ENCODE assay signal across 8 mouse cellular contexts in the genomic region with DNA sequence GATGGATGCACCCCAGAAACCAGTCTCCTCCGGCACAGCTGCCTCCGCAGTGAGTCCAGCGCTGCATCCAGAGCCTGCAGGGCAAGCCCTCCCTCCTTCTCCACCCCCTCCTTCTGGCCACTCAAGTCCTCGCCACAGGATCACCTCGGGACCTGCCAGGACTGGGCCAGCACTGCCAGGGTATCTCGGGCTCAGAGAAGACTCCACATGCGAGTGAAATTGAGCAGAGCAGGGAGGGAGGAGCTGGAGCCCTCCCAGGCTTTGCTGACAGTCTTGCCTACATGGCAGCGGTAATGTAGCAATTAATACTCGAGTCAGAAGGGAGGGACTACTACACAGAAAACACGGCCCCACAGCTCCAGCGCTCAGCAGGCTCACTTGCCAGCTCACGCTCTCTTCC. TPM values are rescaled to one million over a fixed set of nuclear protein-coding genes. Genes with fewer than 3 reads are reported as not detected.
A peak's percentile ranks its signal among the peaks of the same experiment; 100 is the strongest.
DNase-seq lines count a peak whose midpoint lies in the region; ATAC-seq and TF ChIP-seq lines count a peak whose summit lies in the region.

Gene Kcnip1 (minus strand): TSS at position 215 of the 400 bp plus-strand sequence.

- DNase-seq in kidney, postnatal 10 days, result peak; percentile 25
- no peak for DNase-seq in kidney, postnatal 25 days
- DNase-seq in cerebellum, adult 8-10 months, result peak; percentile 6
- peak; percentile 41 for DNase-seq in forebrain, postnatal 0 days
- no peak for DNase-seq in left cerebral cortex, postnatal 14 days (ENCODE audit: low spot score in 2 of 2)
- DNase-seq in right cerebral cortex, adult 2 months (ENCODE audit: low spot score in 2 of 2), result no peak
- DNase-seq in spleen, adult 18-20 months, result no peak

- peaks cover 9% of the 10 kb centered on the region; the same call in 1 of the 2 replicates for H3K4me1 ChIP-seq in forebrain, postnatal 0 days (ENCODE audit: insufficient read depth)
- H3K4me1 ChIP-seq in stomach, embryonic 14.5 days (ENCODE audit: control insufficient read depth, insufficient read depth, low read length), result 0 out of 2 replicates have a peak, but pooled peaks cover 4% of the 10 kb centered on the region

- H3K27me3 ChIP-seq in forebrain, postnatal 0 days (ENCODE audit: insufficient read depth, low read length), result no peaks in the 10 kb centered on the region
- 0 out of 2 replicates have a peak, but pooled peaks cover 3% of the 10 kb centered on the region for H3K27me3 ChIP-seq in stomach, embryonic 14.5 days (ENCODE audit: control insufficient read depth, insufficient read depth, low read length)

- no peak within 1 kb of the TSS for H3K4me3 ChIP-seq in forebrain, postnatal 0 days (ENCODE audit: low read depth, low read length)
- H3K4me3 ChIP-seq in stomach, embryonic 14.5 days (ENCODE audit: low read depth, low read length), result peak within 1 kb of the TSS; percentile 15

- H3K9me3 ChIP-seq in forebrain, postnatal 0 days (ENCODE audit: low read length), result no peaks in the 10 kb centered on the region
- H3K9me3 ChIP-seq in stomach, embryonic 14.5 days (ENCODE audit: control insufficient read depth, low read depth, low read length), result no peaks in the 10 kb centered on the region

- TF ChIP-seq CTCF in forebrain, postnatal 0 days (IDR thresholded peaks at IDR 0.05; ENCODE audit: low read depth), result no peak

- H3K36me3 ChIP-seq in forebrain, postnatal 0 days (ENCODE audit: insufficient read depth), result no peaks in the 10 kb centered on the region
- H3K36me3 ChIP-seq in stomach, embryonic 14.5 days (ENCODE audit: control insufficient read depth, insufficient read depth, low read length), result no peaks in the 10 kb centered on the region

- peak within 1 kb of the TSS; percentile 25 for H3K4me2 ChIP-seq in forebrain, postnatal 0 days (ENCODE audit: low read depth)
- peak within 1 kb of the TSS; percentile 32 for H3K4me2 ChIP-seq in stomach, embryonic 14.5 days (replicated peaks; ENCODE audit: low read depth, low read length)

- WGBS in forebrain, postnatal 0 days, result 10% methylated on average over 12 of the region's 12 CpGs
- WGBS in stomach, embryonic 14.5 days, result 12% methylated on average over 12 of the region's 12 CpGs

- H3K27ac ChIP-seq in forebrain, postnatal 0 days (ENCODE audit: low read depth, low read length), result no peak within 1 kb of the TSS
- H3K27ac ChIP-seq in stomach, embryonic 14.5 days (ENCODE audit: low read length), result no peak within 1 kb of the TSS

- ATAC-seq in forebrain, postnatal 0 days, result peak; percentile 67
- 0 out of 2 replicates have a peak, but pooled peaks have one; percentile 19 for ATAC-seq in stomach, embryonic 14.5 days (ENCODE audit: insufficient number of reproducible peaks, insufficient read depth, low FRiP score, low read depth)

- intact Hi-C loops in left cerebral cortex, postnatal 14 days (cut with DNase I), result no loop called here

- H3K9ac ChIP-seq in forebrain, postnatal 0 days, result no peak within 1 kb of the TSS
- H3K9ac ChIP-seq in stomach, embryonic 14.5 days (replicated peaks; ENCODE audit: low read depth, low read length), result peak within 1 kb of the TSS; percentile 18; the same call in 1 of the 2 replicates

RNA-seq across cellular contexts. Expression of gene Kcnip1, which starts in this region (rescaled TPM):
- total RNA-seq in forebrain, postnatal 0 days (2014; rRNA removed), result 68.4 and 92.6 TPM in 2 replicates
- polyA plus RNA-seq in forebrain, postnatal 0 days (2015; fragmentation: Nextera tagmentation; extraction: Ambion mirVana), result 70.0 and 91.0 TPM in 2 replicates
- 10 to 100 TPM; 38.1 to 39.6 TPM for total RNA-seq in left cerebral cortex, postnatal 14 days (2021)
- 10.3 and 11.1 TPM in 2 replicates for polyA plus RNA-seq in stomach, embryonic 14.5 days (2014; fragmentation: Nextera tagmentation; extraction: Ambion mirVana)

Comparison
In these comparisons a context has a peak if more than half of its experiments do, and no peak if none do; other contexts are left out.
1. DNase-seq: peak in kidney, postnatal 10 days (single experiment), cerebellum, adult 8-10 months (single experiment) and forebrain, postnatal 0 days (single experiment); none in kidney, postnatal 25 days (0 of 2), left cerebral cortex, postnatal 14 days (0 of 2), right cerebral cortex, adult 2 months (0 of 2) and spleen, adult 18-20 months (0 of 2).